Mouse (Mus musculus) lung, embryonic 15.5 days (tissue): ENCODE measurements around the gene Stag1. TPM values are rescaled to one million over a fixed set of nuclear protein-coding genes. Genes with fewer than 3 reads are reported as not detected.
A peak's percentile ranks its signal among the peaks of the same experiment; 100 is the strongest.

Source experiments
- ATAC-seq: fragments of 200-750 bp; cut with Nextera tagmentation; 2 replicates; pipeline ENCODE4 v1.8.0; 2017; ENCODE audit warnings: moderate number of reproducible peaks, borderline replicate concordance; ENCODE audit not compliant: low FRiP score, low TSS enrichment; ENCODE audit errors: extremely low read depth
- H3K27ac ChIP-seq: fragments of 300-500 bp; sonication (generic); 2 replicates; pipeline ENCODE4 v1.5.1; 2015; ENCODE audit warnings: moderate library complexity, mild to moderate bottlenecking, inconsistent platforms
- H3K27me3 ChIP-seq: fragments of 300-500 bp; sonication (generic); 2 replicates; pipeline ENCODE4 v1.6.1; 2015; ENCODE audit warnings: inconsistent platforms
- H3K36me3 ChIP-seq: fragments of 300-500 bp; sonication (generic); 2 replicates; pipeline ENCODE4 v1.6.1; 2015; ENCODE audit warnings: inconsistent platforms
- H3K4me1 ChIP-seq: fragments of 300-500 bp; sonication (generic); 2 replicates; pipeline ENCODE4 v1.6.1; 2015; ENCODE audit warnings: inconsistent platforms
- H3K4me2 ChIP-seq: fragments of 300-500 bp; sonication (generic); 2 replicates; pipeline ENCODE4 v1.6.1; 2015; ENCODE audit warnings: inconsistent platforms, mild to moderate bottlenecking, moderate library complexity
- H3K4me3 ChIP-seq: fragments of 300-500 bp; sonication (generic); 2 replicates; pipeline ENCODE4 v1.5.1; 2015; ENCODE audit warnings: mild to moderate bottlenecking, inconsistent platforms
- H3K9ac ChIP-seq: fragments of 300-500 bp; sonication (generic); 2 replicates; pipeline ENCODE4 v1.6.1; 2015; ENCODE audit warnings: inconsistent platforms
- H3K9me3 ChIP-seq: fragments of 300-500 bp; sonication (generic); 2 replicates; pipeline ENCODE4 v1.6.1; 2016; ENCODE audit warnings: inconsistent platforms
- WGBS: fragments of 180-500 bp; shearing (Covaris S2); methylation state at CpG from one replicate; pipeline ENCODE4 v1.1.7; 2015; 5-methylcytosine and 5-hydroxymethylcytosine counted together
- polyA plus RNA-seq: library from polyadenylated mRNA; unstranded; fragments of >200 nt; fragmentation: Nextera tagmentation; extraction: Ambion mirVana; gene quantifications from 2 replicates; pipeline ENCODE4 v1.2.1, GENCODE M21; 2015

The Stag1 gene
- 36.6 and 43.1 TPM in 2 replicates for polyA plus RNA-seq

DNA sequence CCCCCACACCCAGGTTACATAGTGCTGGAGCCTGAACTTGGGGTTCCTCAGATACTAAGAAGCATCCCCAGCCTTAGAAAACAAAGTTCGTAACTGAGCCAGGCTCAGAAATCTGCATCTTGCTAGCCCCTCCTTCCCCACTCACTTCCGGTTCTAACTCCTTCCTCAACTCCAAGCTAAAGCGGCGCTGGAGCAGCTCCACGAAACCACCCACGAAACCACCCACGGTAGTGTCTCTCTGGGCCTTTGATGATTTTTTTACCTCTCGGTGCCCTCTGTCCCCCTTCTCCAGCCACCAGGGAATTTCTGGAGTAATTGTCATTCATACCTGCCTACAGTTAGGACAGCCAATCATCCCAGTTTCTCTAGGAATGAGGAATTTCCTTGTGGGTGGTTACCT, at the start of gene Stag1:
Stag1 (plus strand) TSS at position 253 of the 400 bp plus-strand sequence.
- WGBS = 85% methylated on average over 8 of the region's 8 CpGs
- no peak within 1 kb of the TSS for H3K9ac ChIP-seq
- no peak for ATAC-seq

DNA sequence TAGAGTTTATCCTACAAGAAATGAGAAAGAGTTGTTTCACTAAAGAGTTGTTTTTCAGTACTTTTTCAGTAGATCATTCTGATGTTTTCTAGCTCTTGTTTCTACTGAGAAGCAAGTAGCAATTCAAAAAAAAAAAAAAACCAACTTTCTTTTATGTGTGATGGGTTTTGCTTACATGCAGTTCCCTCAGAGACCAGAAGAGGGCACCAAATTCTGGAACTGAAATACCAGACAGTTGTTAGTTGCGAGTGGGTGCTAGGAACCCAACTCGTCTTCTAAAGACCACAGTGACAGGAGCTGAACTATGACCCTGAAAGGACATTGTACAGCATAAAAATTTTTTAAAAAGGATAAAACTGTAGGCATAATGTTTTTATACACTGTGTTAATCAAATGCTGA, 49.3 kb upstream of the Stag1 start:
- no peaks in the 10 kb centered on the region for H3K27me3 ChIP-seq
- no peak overlapping the region for H3K4me2 ChIP-seq
- no peak overlapping the region for H3K9ac ChIP-seq
- no peak for ATAC-seq
- H3K27ac ChIP-seq = no peak overlapping the region
- 96% methylated on average over 2 of the region's 2 CpGs for WGBS
- peaks cover 16% of the 10 kb centered on the region; the same call in 1 of the 2 replicates for H3K4me1 ChIP-seq
- peaks cover 20% of the 10 kb centered on the region; the same call in 1 of the 2 replicates for H3K36me3 ChIP-seq
- no peak overlapping the region for H3K4me3 ChIP-seq
- H3K9me3 ChIP-seq = peaks cover 6% of the 10 kb centered on the region; the same call in 1 of the 2 replicates

More for the DNA sequence above, at the start of gene Stag1:
- H3K36me3 ChIP-seq = no peaks in the 10 kb centered on the region
- no peak within 1 kb of the TSS for H3K27ac ChIP-seq
- no peak within 1 kb of the TSS for H3K4me2 ChIP-seq
- H3K4me1 ChIP-seq = no peaks in the 10 kb centered on the region
- no peaks in the 10 kb centered on the region for H3K9me3 ChIP-seq
- H3K4me3 ChIP-seq = no peak within 1 kb of the TSS
- H3K27me3 ChIP-seq = no peaks in the 10 kb centered on the region

DNA sequence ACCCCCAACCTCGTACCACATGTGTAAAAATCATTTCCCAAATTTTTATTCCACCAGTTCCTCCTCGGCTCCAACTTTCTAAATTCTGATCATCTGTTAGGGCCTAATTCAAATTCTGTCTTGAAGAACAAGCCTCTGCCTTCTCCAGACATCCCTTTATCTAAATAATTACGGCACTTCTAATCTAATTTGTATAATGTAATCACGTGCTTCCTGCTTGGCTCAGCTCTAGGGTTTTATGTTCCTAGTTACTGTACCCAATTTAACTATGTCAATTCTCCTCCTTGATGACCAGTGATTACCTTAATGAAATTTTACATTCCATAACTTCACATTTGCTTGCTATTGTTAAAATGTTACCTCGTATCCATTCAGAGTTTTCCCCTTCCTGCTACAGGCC, 41.9 kb upstream of the Stag1 start:
- Histone ChIP-seq H3K9me3 (no peaks in the 10 kb centered on the region), H3K27ac (no peak overlapping the region), H3K9ac (no peak overlapping the region), H3K36me3 (peaks cover 10% of the 10 kb centered on the region; the same call in 1 of the 2 replicates), H3K27me3 (no peaks in the 10 kb centered on the region), H3K4me3 (no peak overlapping the region), H3K4me2 (no peak overlapping the region), H3K4me1 (no peaks in the 10 kb centered on the region)
- ATAC-seq = no peak
- 49% methylated on average over 5 of the region's 5 CpGs for WGBS

DNA sequence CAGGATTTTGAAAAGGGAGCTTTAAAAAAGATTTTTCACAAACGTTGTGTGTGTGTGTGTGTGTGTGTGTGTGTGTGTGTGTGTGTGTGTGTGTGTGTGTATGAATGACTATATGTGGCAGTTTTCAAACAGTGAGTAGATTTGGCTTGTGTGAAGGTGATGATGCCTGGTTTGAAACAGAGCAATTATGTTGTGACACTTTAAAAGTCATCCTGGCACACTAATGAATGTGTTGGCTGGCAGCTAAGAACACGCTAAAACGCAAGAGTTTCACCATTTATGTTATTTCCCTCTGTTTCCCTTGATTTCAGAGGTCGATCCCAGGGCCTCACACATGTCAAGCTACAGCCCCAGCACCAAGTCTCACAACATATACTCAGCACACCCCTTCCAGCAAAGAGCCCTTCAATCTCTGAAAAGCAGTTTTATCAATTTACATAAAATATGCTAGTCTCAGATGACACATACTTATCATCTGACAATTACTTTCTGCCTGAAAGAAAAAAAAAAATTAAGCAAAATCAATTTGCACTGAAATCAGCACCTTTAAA, 39.5 kb upstream of the Stag1 start:
- H3K9ac ChIP-seq = no peak overlapping the region
- H3K4me2 ChIP-seq = no peak overlapping the region
- no peak overlapping the region for H3K27ac ChIP-seq
- H3K27me3 ChIP-seq = no peaks in the 10 kb centered on the region
- ATAC-seq = no peak
- H3K4me1 ChIP-seq = no peaks in the 10 kb centered on the region
- no peak overlapping the region for H3K4me3 ChIP-seq
- peaks cover 1% of the 10 kb centered on the region; the same call in 1 of the 2 replicates for H3K36me3 ChIP-seq
- WGBS = 74% methylated on average over 4 of the region's 4 CpGs
- no peaks in the 10 kb centered on the region for H3K9me3 ChIP-seq

DNA sequence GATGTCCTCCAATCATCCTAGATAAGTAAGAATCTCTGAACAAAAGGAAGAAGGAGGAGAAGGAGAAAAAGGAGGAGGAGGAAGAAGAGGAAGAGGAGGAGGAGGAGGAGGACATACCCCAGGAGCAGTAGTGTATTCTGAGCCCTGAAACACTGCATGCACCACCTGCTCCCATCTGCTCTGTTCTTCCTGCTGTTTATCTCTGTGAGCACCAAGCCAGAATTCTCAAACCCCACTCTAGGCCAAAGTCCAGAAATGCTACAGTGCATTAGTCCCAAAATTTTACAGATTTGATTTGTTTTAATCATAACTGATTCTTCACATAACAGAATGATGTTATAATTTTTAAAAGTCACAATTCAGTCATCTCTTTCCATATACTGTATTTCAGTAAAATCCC, 38.6 kb upstream of the Stag1 start:
- no peaks in the 10 kb centered on the region for H3K27me3 ChIP-seq
- H3K4me2 ChIP-seq = no peak overlapping the region
- no peaks in the 10 kb centered on the region for H3K36me3 ChIP-seq
- no peaks in the 10 kb centered on the region for H3K4me1 ChIP-seq
- no peak for ATAC-seq
- no peak overlapping the region for H3K9ac ChIP-seq
- no peak overlapping the region for H3K4me3 ChIP-seq
- no peaks in the 10 kb centered on the region for H3K9me3 ChIP-seq
- no peak overlapping the region for H3K27ac ChIP-seq

DNA sequence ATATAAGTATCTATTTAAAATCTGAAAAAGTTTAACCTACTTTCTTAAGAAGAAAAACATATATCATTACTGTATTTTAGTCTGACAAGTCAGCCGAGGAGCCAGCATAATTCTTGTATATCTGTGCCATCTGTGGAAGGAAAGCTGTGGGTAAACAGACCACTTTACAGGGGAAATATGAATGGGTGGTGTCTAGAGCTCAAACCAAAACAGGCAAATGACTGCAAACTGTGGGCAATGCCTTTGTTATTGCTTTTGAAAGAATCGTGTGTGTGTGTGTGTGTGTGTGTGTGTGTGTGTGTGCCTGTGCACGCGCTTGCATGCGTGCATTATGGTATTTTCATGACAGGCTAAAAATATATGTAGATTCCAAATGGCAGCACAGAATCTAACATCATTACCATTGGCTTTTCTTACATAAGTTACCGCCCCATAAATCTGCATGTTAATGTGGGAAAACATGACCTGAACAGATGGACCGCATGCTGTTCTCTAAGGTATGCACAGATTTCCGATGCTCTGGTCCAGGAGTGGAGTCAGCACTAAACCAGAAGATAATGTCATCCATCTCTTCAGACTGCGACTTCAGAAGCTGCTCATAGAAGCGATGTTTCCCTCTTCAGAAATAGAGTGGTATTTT, 37.2 kb upstream of the Stag1 start:
- H3K36me3 ChIP-seq = no peaks in the 10 kb centered on the region
- ATAC-seq = no peak
- H3K9me3 ChIP-seq = no peaks in the 10 kb centered on the region
- H3K27ac ChIP-seq = no peak overlapping the region
- WGBS = 82% methylated on average over 10 of the region's 10 CpGs
- H3K9ac ChIP-seq = no peak overlapping the region
- H3K4me2 ChIP-seq = no peak overlapping the region
- no peaks in the 10 kb centered on the region for H3K4me1 ChIP-seq
- H3K4me3 ChIP-seq = no peak overlapping the region
- no peaks in the 10 kb centered on the region for H3K27me3 ChIP-seq

DNA sequence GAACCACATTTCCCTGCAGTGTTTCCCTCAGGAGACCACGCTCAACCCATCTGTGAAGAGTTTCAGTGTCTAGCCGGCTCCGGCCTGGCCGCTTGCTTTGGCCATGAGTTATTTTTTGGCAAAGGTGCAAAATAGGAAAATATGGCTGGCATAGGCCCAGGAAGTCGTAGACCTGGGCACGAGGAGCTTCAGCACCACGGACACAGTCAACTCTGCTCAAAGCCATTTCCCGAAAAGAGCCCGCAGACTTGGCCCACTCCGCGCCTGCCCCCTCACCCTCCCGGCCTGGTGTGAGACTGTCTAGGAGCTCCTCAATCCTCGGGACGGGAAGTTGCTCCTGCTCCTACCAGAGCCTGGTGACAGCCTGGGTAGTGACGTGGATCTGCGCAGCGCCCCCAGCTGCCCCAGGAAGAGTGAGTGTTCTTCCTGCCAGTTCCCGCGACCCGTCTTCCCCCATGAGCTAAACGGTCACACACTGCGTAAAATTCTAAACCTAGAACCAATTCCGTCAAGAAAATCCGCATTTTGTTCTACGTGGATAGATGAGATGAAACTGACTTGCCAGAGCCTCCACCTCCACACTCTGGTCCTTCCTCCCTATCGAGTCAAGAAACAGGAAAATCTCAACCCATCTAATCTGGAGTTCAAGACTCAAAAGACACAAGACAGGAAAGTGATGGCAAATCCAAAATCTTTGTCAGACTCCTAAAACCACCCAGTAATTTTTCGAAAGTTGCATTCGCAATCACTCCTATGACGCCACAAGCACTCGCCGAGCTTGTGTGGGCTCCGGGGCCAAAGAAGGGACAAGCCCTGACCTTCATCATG, 27.6 kb upstream of the Stag1 start:
- peak overlapping the region; percentile 64 for H3K9ac ChIP-seq
- H3K4me1 ChIP-seq = peaks cover 15% of the 10 kb centered on the region
- peak overlapping the region; percentile 24; the same call in 1 of the 2 replicates for H3K27ac ChIP-seq
- peak overlapping the region; percentile 69 for H3K4me3 ChIP-seq
- peak overlapping the region; percentile 73 for H3K4me2 ChIP-seq
- H3K9me3 ChIP-seq = no peaks in the 10 kb centered on the region
- no peaks in the 10 kb centered on the region for H3K36me3 ChIP-seq
- 6% methylated on average over 32 of the region's 32 CpGs for WGBS
- H3K27me3 ChIP-seq = no peaks in the 10 kb centered on the region
- peak; percentile 68; the same call in 1 of the 2 replicates for ATAC-seq

DNA sequence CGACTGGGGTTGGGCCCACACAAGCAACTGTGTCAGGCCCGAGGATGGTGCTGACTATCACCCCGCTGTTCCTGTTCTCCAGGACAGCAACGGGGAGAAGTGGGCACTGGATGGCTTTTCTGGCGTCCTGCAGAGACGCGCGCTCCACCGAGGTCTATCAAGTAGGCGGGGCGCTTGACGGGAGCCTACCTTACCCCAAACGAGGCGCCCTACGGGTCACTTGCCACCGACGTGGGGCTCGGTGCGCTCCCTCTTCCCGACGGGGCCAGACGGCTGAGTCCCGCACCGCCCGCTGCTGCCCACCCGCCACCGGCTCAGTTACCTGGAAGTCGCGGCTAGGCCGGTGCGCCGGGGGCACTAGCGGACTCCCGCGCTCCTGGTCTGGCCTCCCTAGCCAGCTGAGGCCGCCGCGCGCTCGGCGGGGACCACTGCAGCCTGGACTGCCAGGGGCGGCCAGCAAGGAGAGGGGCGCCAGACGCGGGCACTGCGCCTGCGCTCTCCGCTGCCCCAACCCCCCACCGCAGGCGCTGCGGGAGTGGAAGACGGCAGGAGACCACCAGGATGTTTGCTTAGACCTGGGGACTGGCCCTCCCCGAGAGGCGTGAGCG, 26.9 kb upstream of the Stag1 start, which contains the start of gene Slc35g2:
Slc35g2 (minus strand) TSS at position 465 of the 608 bp plus-strand sequence.
- H3K27me3 ChIP-seq = no peaks in the 10 kb centered on the region
- ATAC-seq = peak; percentile 66
- H3K36me3 ChIP-seq = no peaks in the 10 kb centered on the region
- peak within 1 kb of the TSS; percentile 69 for H3K4me3 ChIP-seq
- under 1% methylated on average over 35 of the region's 55 CpGs for WGBS
- H3K9ac ChIP-seq = peak within 1 kb of the TSS; percentile 64
- H3K4me1 ChIP-seq = peaks cover 15% of the 10 kb centered on the region
- peak within 1 kb of the TSS; percentile 30 for H3K27ac ChIP-seq
- H3K9me3 ChIP-seq = no peaks in the 10 kb centered on the region
- H3K4me2 ChIP-seq = peak within 1 kb of the TSS; percentile 73

DNA sequence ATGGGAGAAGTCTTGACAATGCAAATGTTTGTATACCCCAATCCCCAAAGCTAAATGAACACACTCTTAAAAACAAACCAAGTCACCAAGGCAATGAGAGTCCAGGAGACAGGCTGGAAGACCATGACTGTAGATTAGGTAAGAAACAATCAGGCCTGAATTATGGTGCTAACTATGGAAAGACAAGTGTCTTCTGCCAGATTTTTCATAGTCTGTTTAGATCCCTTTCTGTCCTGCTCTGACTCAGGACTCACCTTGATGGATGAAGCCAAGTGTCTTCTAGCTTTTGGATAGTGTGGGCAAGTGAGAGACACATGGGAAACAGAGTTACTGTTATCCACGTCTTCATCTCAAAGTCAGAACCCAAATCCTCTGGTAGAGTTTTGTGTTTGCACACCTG, 26.1 kb upstream of the Stag1 start:
- Histone ChIP-seq H3K27me3 (no peaks in the 10 kb centered on the region), H3K36me3 (no peaks in the 10 kb centered on the region), H3K4me2 (peak overlapping the region; percentile 73; the same call in 1 of the 2 replicates), H3K9me3 (no peaks in the 10 kb centered on the region), H3K4me3 (peak overlapping the region; percentile 69), H3K4me1 (peaks cover 15% of the 10 kb centered on the region), H3K9ac (no peak overlapping the region), H3K27ac (no peak overlapping the region)
- no peak for ATAC-seq
- 72% methylated on average over 1 of the region's 1 CpGs for WGBS

DNA sequence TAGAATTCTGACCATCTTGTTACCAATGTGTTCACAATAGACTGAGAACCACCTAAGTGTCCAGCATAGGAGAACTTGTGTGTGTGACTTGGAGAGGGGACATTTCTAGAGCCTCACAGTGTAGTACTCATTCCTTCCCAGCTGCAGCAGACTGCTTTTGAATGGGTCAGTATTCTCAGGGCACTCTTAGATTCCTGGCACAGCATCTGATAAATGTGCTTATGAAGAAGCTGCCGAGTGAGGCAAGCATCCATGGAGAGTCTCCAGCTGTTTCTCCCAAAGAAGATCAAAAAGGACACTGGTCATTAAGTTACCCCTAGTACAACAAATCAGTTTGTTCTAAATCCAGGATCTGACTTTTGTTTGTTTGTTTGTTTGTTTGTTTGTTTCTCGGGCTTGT, 24.3 kb upstream of the Stag1 start:
- peak; percentile 39; the same call in 1 of the 2 replicates for ATAC-seq
- Histone ChIP-seq H3K4me1 (peaks cover 15% of the 10 kb centered on the region), H3K36me3 (no peaks in the 10 kb centered on the region), H3K4me3 (no peak overlapping the region), H3K9me3 (no peaks in the 10 kb centered on the region), H3K9ac (no peak overlapping the region), H3K27me3 (no peaks in the 10 kb centered on the region), H3K27ac (no peak overlapping the region), H3K4me2 (no peak overlapping the region)
- 35% methylated on average over 2 of the region's 2 CpGs for WGBS

DNA sequence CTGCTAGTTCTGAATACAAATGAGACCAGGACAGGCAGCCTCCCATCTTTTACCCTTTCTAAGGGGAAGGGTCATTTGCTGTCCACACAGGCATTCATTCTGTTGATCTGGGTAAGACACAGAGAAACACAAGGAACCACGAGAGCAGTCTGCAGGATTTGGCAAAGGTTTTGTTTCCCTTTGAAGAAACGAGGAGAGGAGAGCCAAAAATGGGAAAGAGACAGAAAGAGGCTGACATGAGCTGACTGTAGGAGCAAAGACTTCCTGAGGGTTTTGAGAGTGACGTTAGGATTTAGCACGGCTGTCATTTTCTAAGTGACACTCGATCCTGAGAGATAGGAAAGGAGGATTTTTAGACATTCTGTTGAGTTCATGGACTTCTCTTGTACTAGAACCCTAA, 23.7 kb upstream of the Stag1 start:
- Histone ChIP-seq H3K4me2 (no peak overlapping the region), H3K9ac (no peak overlapping the region), H3K36me3 (no peaks in the 10 kb centered on the region), H3K27me3 (no peaks in the 10 kb centered on the region), H3K4me3 (no peak overlapping the region), H3K9me3 (no peaks in the 10 kb centered on the region), H3K4me1 (peaks cover 15% of the 10 kb centered on the region), H3K27ac (peak overlapping the region; percentile 50; the same call in 1 of the 2 replicates)
- ATAC-seq = 0 out of 2 replicates have a peak, but pooled peaks have one; percentile 17
- 27% methylated on average over 5 of the region's 5 CpGs for WGBS
